Mouse (Mus musculus) liver, adult 2 months (tissue): Measurements from ENCODE around the gene Hist1h4h.

Source experiments
- CTCF ChIP-seq: fragments of 200-500 bp; IDR thresholded peaks from 2 replicates; pipeline ENCODE4 v1.5.1; 2011; ENCODE audit warnings: low read depth, low read length, control low read depth
- POLR2A ChIP-seq: fragments of 200-500 bp; IDR thresholded peaks from 2 replicates; pipeline ENCODE4 v1.6.1; 2011; ENCODE audit warnings: low read length, control low read depth; ENCODE audit not compliant: insufficient read depth; ENCODE audit errors: extremely low read depth

- no peak for TF ChIP-seq CTCF
- TF ChIP-seq POLR2A: no peak
These were observed 41.6 kb downstream of the Hist1h4h start for GRCm38 (mm10) chr13:23572218-23573033.
